Mouse (Mus musculus): ENCODE data around the gene Trim14. TPM values are rescaled to one million over a fixed set of nuclear protein-coding genes. Genes with fewer than 3 reads are reported as not detected.

Gene Trim14
- total and polyA plus RNA-seq, 3 experiments, result 11.6 to 35.4 (median 26.5) TPM

- Histone ChIP-seq H3K4me2 (ENCODE audit: insufficient read depth, low read depth, poor library complexity, severe bottlenecking) (no peak overlapping the region), H3K27me3 (replicated peaks) (no peaks in the 10 kb centered on the region), H3K79me2 (replicated peaks; ENCODE audit: control insufficient read depth, extremely low read depth, insufficient read depth, poor library complexity, severe bottlenecking) (peaks cover 4% of the 10 kb centered on the region; the same call in 1 of the 2 replicates), H3K4me3 (replicated peaks in 1 of 3; ENCODE audit: low read depth in 2 of 3, low read length in 2 of 3, poor library complexity in 1 of 3) (peak overlapping the region in 2 of 3 experiments; percentile 36 to 51), H3K9me3 (replicated peaks; ENCODE audit: low read length) (peaks cover 8% of the 10 kb centered on the region), H3K27ac (ENCODE audit: insufficient read depth, low read depth) (no peak overlapping the region), H3K36me3 (replicated peaks in 1 of 2; ENCODE audit: control insufficient read depth in 1 of 2, insufficient read depth in 1 of 2, low read length in 1 of 2) (peaks cover 64 to 77% of the 10 kb centered on the region in 2 experiments), H3K4me1 (ENCODE audit: control insufficient read depth in 1 of 2, insufficient read depth in 2 of 2) (peaks cover 0 to 26% of the 10 kb centered on the region in 2 experiments), H3K9ac (ENCODE audit: insufficient read depth, low read depth) (no peak overlapping the region)
- dilution Hi-C loops (cut with MboI; ENCODE audit: extremely low pct_ligation_motif_present, extremely low pct_unique_long_range_greater_than_20kb, low sequenced_read_pairs) (no loop called here), in situ Hi-C loops (cut with MboI; ENCODE audit: low pct_ligation_motif_present, low pct_unique_long_range_greater_than_20kb, low sequenced_read_pairs) (no loop called here)
- no peak for DNase-seq (ENCODE audit: extremely low read depth)
- TF ChIP-seq RCOR1 (conservative IDR thresholded peaks at IDR 0.05; ENCODE audit: low read depth, low read length), result no peak
- TF ChIP-seq IRF4 (IDR thresholded peaks at IDR 0.05; ENCODE audit: low read depth, low read length), result no peak
- TF ChIP-seq BHLHE40 (IDR thresholded peaks at IDR 0.05; ENCODE audit: low read depth, low read length), result no peak
- no peak for TF ChIP-seq JUND (conservative IDR thresholded peaks at IDR 0.05; ENCODE audit: low read depth, low read length)
- no peak for TF ChIP-seq SIN3A (IDR thresholded peaks at IDR 0.05; ENCODE audit: low read length)
- no peak for TF ChIP-seq KAT2A (IDR thresholded peaks at IDR 0.05; ENCODE audit: insufficient replicate concordance, low read length)
- no peak for TF ChIP-seq ETS1 (conservative IDR thresholded peaks at IDR 0.05; ENCODE audit: low read depth, low read length)
- TF ChIP-seq MAZ (IDR thresholded peaks at IDR 0.05; ENCODE audit: low read depth, low read length), result no peak
- no peak for TF ChIP-seq ZKSCAN1 (IDR thresholded peaks at IDR 0.05; ENCODE audit: borderline replicate concordance, low read depth, low read length)
- no peak for TF ChIP-seq TCF12 (IDR thresholded peaks at IDR 0.05; ENCODE audit: low read depth, low read length)
- TF ChIP-seq CHD2 (IDR thresholded peaks at IDR 0.05; ENCODE audit: low read length), result no peak
- TF ChIP-seq MAFK (IDR thresholded peaks at IDR 0.05; ENCODE audit: insufficient replicate concordance, low read length), result no peak
- no peak for TF ChIP-seq E2F4 (IDR thresholded peaks at IDR 0.05; ENCODE audit: insufficient replicate concordance, low read depth, low read length)
- no peak for TF ChIP-seq USF1 (IDR thresholded peaks at IDR 0.05; ENCODE audit: low read depth, low read length)
- TF ChIP-seq MXI1 (IDR thresholded peaks at IDR 0.05; ENCODE audit: low read depth, low read length), result no peak
- TF ChIP-seq ZMIZ1 (IDR thresholded peaks at IDR 0.05; ENCODE audit: low read depth, low read length), result no peak
- TF ChIP-seq EP300 (IDR thresholded peaks at IDR 0.05; ENCODE audit: low read length), result no peak
- no peak for TF ChIP-seq USF2 (conservative IDR thresholded peaks at IDR 0.05; ENCODE audit: low read depth, low read length)
- no peak for TF ChIP-seq NRF1 (IDR thresholded peaks at IDR 0.05; ENCODE audit: low read depth, low read length)
Measured at GRCm38 (mm10) chr4:46527558-46527926, 8.4 kb downstream of the Trim14 start.

GRCm38 (mm10) chr4:46526798-46527557 lies 9.0 kb downstream of the Trim14 start:
- peaks cover 0 to 26% of the 10 kb centered on the region in 2 experiments for H3K4me1 ChIP-seq (ENCODE audit: control insufficient read depth in 1 of 2, insufficient read depth in 2 of 2)
- peak; percentile 34 for DNase-seq (ENCODE audit: extremely low read depth)
- no peaks in the 10 kb centered on the region for H3K27me3 ChIP-seq (replicated peaks)
- TF ChIP-seq CTCF (conservative IDR thresholded peaks at IDR 0.05 in 1 of 2, IDR thresholded peaks at IDR 0.05 in 1 of 2; ENCODE audit: low read depth in 2 of 2, low read length in 2 of 2), result peak in 1 of 2 experiments; percentile 62; a peak in 3 of 4 replicates
- TF ChIP-seq NELFE (IDR thresholded peaks at IDR 0.05; ENCODE audit: low read depth, low read length), result no peak
- TF ChIP-seq UBTF (IDR thresholded peaks at IDR 0.05; ENCODE audit: low read depth, low read length), result no peak
- peak; percentile 35 for TF ChIP-seq RAD21 (IDR thresholded peaks at IDR 0.05; ENCODE audit: low read depth, low read length)
- H3K27ac ChIP-seq (ENCODE audit: insufficient read depth, low read depth), result no peak overlapping the region
- peaks cover 8% of the 10 kb centered on the region for H3K9me3 ChIP-seq (replicated peaks; ENCODE audit: low read length)
- peaks cover 65 to 78% of the 10 kb centered on the region in 2 experiments for H3K36me3 ChIP-seq (replicated peaks in 1 of 2; ENCODE audit: control insufficient read depth in 1 of 2, insufficient read depth in 1 of 2, low read length in 1 of 2)
- peak overlapping the region in 1 of 3 experiments; percentile 35 for H3K4me3 ChIP-seq (replicated peaks in 1 of 3; ENCODE audit: low read depth in 2 of 3, low read length in 2 of 3, poor library complexity in 1 of 3)
- H3K79me2 ChIP-seq (replicated peaks; ENCODE audit: control insufficient read depth, extremely low read depth, insufficient read depth, poor library complexity, severe bottlenecking), result peaks cover 4% of the 10 kb centered on the region; the same call in 1 of the 2 replicates
- no peak overlapping the region for H3K4me2 ChIP-seq (ENCODE audit: insufficient read depth, low read depth, poor library complexity, severe bottlenecking)
- in situ Hi-C loops (cut with MboI; ENCODE audit: low pct_ligation_motif_present, low pct_unique_long_range_greater_than_20kb, low sequenced_read_pairs), result no loop called here
- dilution Hi-C loops (cut with MboI; ENCODE audit: extremely low pct_ligation_motif_present, extremely low pct_unique_long_range_greater_than_20kb, low sequenced_read_pairs), result no loop called here
- H3K9ac ChIP-seq (ENCODE audit: insufficient read depth, low read depth), result no peak overlapping the region

All from CH12.LX (cell line).